ENCODE assay signal across 9 mouse cellular contexts in genomic region chr4:155812665-155813181, GRCm38 (mm10). TPM values are rescaled to one million over a fixed set of nuclear protein-coding genes. Genes with fewer than 3 reads are reported as not detected.
DNase-seq lines count a peak whose midpoint lies in the region; ATAC-seq and TF ChIP-seq lines count a peak whose summit lies in the region.
"Had no signal": no experiment of that assay in that cellular context is flagged by ENCODE, and none has a peak within 500 bp of the region (broad histone marks: within the 10 kb centered on the region; RNA-seq: fewer than 3 reads in every experiment).

No protein-coding gene starts in this region.

- H3K27me3 ChIP-seq in CH12.LX (replicated peaks) = no peaks in the 10 kb centered on the region
- H3K27me3 ChIP-seq in embryonic facial prominence, embryonic 11.5 days (ENCODE audit: control insufficient read depth, insufficient read depth, low read length) = no peaks in the 10 kb centered on the region
- no peaks in the 10 kb centered on the region for H3K27me3 ChIP-seq in hindbrain, embryonic 14.5 days (ENCODE audit: control insufficient read depth, insufficient read depth, low read length)
- H3K27me3 ChIP-seq in liver, embryonic 16.5 days (ENCODE audit: control insufficient read depth, insufficient read depth, low read depth, low read length) = no peaks in the 10 kb centered on the region
- H3K27me3 ChIP-seq: Patski had no signal

- peak; percentile 56 to 69 for DNase-seq in cerebellum, postnatal 10 days
- DNase-seq in cerebellum, adult 11-12 months = no peak
- peak; percentile 54 for DNase-seq in CH12.LX (ENCODE audit: extremely low read depth)
- peak; percentile 40 for DNase-seq in embryonic facial prominence, embryonic 11.5 days (ENCODE audit: low spot score)
- DNase-seq in hindbrain, embryonic 14.5 days (ENCODE audit: low spot score) = no peak
- peak; percentile 61 for DNase-seq in retina, embryonic 14.5 days (ENCODE audit: low spot score)
- DNase-seq in cerebellum, adult 9-11 months = no peak

- peak overlapping the region; percentile 82 to 100 (median 98) for H3K4me3 ChIP-seq in CH12.LX (replicated peaks in 1 of 3; ENCODE audit: low read depth in 2 of 3, low read length in 2 of 3, poor library complexity in 1 of 3)
- peak overlapping the region; percentile 99 for H3K4me3 ChIP-seq in embryonic facial prominence, embryonic 11.5 days (ENCODE audit: low read depth, low read length)
- H3K4me3 ChIP-seq in hindbrain, embryonic 14.5 days (replicated peaks; ENCODE audit: low read length) = peak overlapping the region; percentile 100
- H3K4me3 ChIP-seq in liver, embryonic 16.5 days (ENCODE audit: low read depth, low read length) = peak overlapping the region; percentile 95

- TF ChIP-seq EP300 in CH12.LX (IDR thresholded peaks at IDR 0.05; ENCODE audit: low read length) = no peak

- peak overlapping the region; percentile 70 for H3K27ac ChIP-seq in CH12.LX (ENCODE audit: insufficient read depth, low read depth)
- H3K27ac ChIP-seq in embryonic facial prominence, embryonic 11.5 days (replicated peaks; ENCODE audit: low read depth, low read length) = peak overlapping the region; percentile 67
- peak overlapping the region; percentile 88 for H3K27ac ChIP-seq in hindbrain, embryonic 14.5 days
- H3K27ac ChIP-seq in liver, embryonic 16.5 days (ENCODE audit: low read length) = peak overlapping the region; percentile 88

- H3K36me3 ChIP-seq in CH12.LX (replicated peaks in 1 of 2; ENCODE audit: control insufficient read depth in 1 of 2, insufficient read depth in 1 of 2, low read length in 1 of 2) = peaks cover 70 to 76% of the 10 kb centered on the region in 2 experiments
- H3K36me3 ChIP-seq in embryonic facial prominence, embryonic 11.5 days (replicated peaks; ENCODE audit: control insufficient read depth, insufficient read depth, low read depth, low read length) = peaks cover 14% of the 10 kb centered on the region
- H3K36me3 ChIP-seq in hindbrain, embryonic 14.5 days (replicated peaks; ENCODE audit: control insufficient read depth, insufficient read depth) = peaks cover 77% of the 10 kb centered on the region
- peaks cover 54% of the 10 kb centered on the region for H3K36me3 ChIP-seq in liver, embryonic 16.5 days (ENCODE audit: control insufficient read depth, insufficient read depth)

- ATAC-seq in embryonic facial prominence, embryonic 11.5 days (replicated peaks; ENCODE audit: insufficient number of reproducible peaks, low FRiP score, low TSS enrichment, low read depth) = peak; percentile 44
- ATAC-seq in hindbrain, embryonic 14.5 days (ENCODE audit: low FRiP score) = peak; percentile 46; the same call in 1 of the 2 replicates
- ATAC-seq in liver, embryonic 16.5 days (ENCODE audit: low read depth) = peak; percentile 32

- H3K9me3 ChIP-seq in CH12.LX (replicated peaks; ENCODE audit: low read length) = no peaks in the 10 kb centered on the region
- H3K9me3 ChIP-seq in embryonic facial prominence, embryonic 11.5 days (replicated peaks; ENCODE audit: control insufficient read depth, low read length) = no peaks in the 10 kb centered on the region
- no peaks in the 10 kb centered on the region for H3K9me3 ChIP-seq in hindbrain, embryonic 14.5 days (ENCODE audit: control insufficient read depth, low read length)
- H3K9me3 ChIP-seq in liver, embryonic 16.5 days (replicated peaks; ENCODE audit: control insufficient read depth, low read length) = no peaks in the 10 kb centered on the region

- dilution Hi-C loops in CH12.LX (cut with MboI; ENCODE audit: extremely low pct_ligation_motif_present, extremely low pct_unique_long_range_greater_than_20kb, low sequenced_read_pairs) = no loop called here

- peak overlapping the region; percentile 99 for H3K9ac ChIP-seq in CH12.LX (ENCODE audit: insufficient read depth, low read depth)
- peak overlapping the region; percentile 99 for H3K9ac ChIP-seq in embryonic facial prominence, embryonic 11.5 days (replicated peaks; ENCODE audit: low read length)
- peak overlapping the region; percentile 98 for H3K9ac ChIP-seq in hindbrain, embryonic 14.5 days
- H3K9ac ChIP-seq in liver, embryonic 16.5 days (ENCODE audit: low read depth, low read length) = peak overlapping the region; percentile 98

- WGBS in embryonic facial prominence, embryonic 11.5 days = under 1% methylated on average over 49 of the region's 49 CpGs
- WGBS in hindbrain, embryonic 14.5 days = under 1% methylated on average over 41 of the region's 49 CpGs
- WGBS in liver, embryonic 16.5 days (ENCODE audit: insufficient replicate concordance) = under 1% methylated on average over 49 of the region's 49 CpGs

- no peak for TF ChIP-seq RAD21 in CH12.LX (IDR thresholded peaks at IDR 0.05; ENCODE audit: low read depth, low read length)

- H3K4me2 ChIP-seq in CH12.LX (ENCODE audit: insufficient read depth, low read depth, poor library complexity, severe bottlenecking) = peak overlapping the region; percentile 98; the same call in 1 of the 2 replicates
- peak overlapping the region; percentile 72 for H3K4me2 ChIP-seq in embryonic facial prominence, embryonic 11.5 days (ENCODE audit: low read depth, low read length)
- peak overlapping the region; percentile 91 for H3K4me2 ChIP-seq in hindbrain, embryonic 14.5 days (replicated peaks)
- H3K4me2 ChIP-seq in liver, embryonic 16.5 days (ENCODE audit: low read depth, low read length) = peak overlapping the region; percentile 82

- peaks cover 6 to 28% of the 10 kb centered on the region in 2 experiments for H3K4me1 ChIP-seq in CH12.LX (ENCODE audit: control insufficient read depth in 1 of 2, insufficient read depth in 2 of 2)
- no peaks in the 10 kb centered on the region; the same call in none of the 2 replicates for H3K4me1 ChIP-seq in embryonic facial prominence, embryonic 11.5 days (ENCODE audit: control insufficient read depth, insufficient read depth, low read length)
- H3K4me1 ChIP-seq in hindbrain, embryonic 14.5 days (replicated peaks; ENCODE audit: control insufficient read depth, insufficient read depth, low read length) = peaks cover 24% of the 10 kb centered on the region
- peaks cover 24% of the 10 kb centered on the region for H3K4me1 ChIP-seq in liver, embryonic 16.5 days (ENCODE audit: control insufficient read depth, low read depth, low read length)

- peaks cover 45% of the 10 kb centered on the region for H3K79me2 ChIP-seq in CH12.LX (replicated peaks; ENCODE audit: control insufficient read depth, extremely low read depth, insufficient read depth, poor library complexity, severe bottlenecking)

- in situ Hi-C loops in CH12.LX (cut with MboI; ENCODE audit: low pct_ligation_motif_present, low pct_unique_long_range_greater_than_20kb, low sequenced_read_pairs) = no loop called here

- no peak for TF ChIP-seq POLR2A in CH12.LX (IDR thresholded peaks at IDR 0.05; ENCODE audit: low read depth, low read length)

- TF ChIP-seq CTCF in CH12.LX (conservative IDR thresholded peaks at IDR 0.05 in 1 of 2, IDR thresholded peaks at IDR 0.05 in 1 of 2; ENCODE audit: low read depth in 2 of 2, low read length in 2 of 2) = no peak

TF ChIP-seq in CH12.LX, 34 proteins besides CTCF, POLR2A, EP300 and RAD21 (continues in another document):
- TF ChIP-seq BHLHE40 (IDR thresholded peaks at IDR 0.05; ENCODE audit: low read depth, low read length) (0 out of 2 replicates have a peak, but pooled peaks have one; percentile 6), ETS1 (conservative IDR thresholded peaks at IDR 0.05; ENCODE audit: low read depth, low read length) (no peak), NELFE (IDR thresholded peaks at IDR 0.05; ENCODE audit: low read depth, low read length) (no peak), MEF2A (IDR thresholded peaks at IDR 0.05; ENCODE audit: borderline replicate concordance, low read depth, low read length) (no peak; the same call in 1 of the 2 replicates)

RNA-seq across cellular contexts. Expression of gene Ccnl2, which starts 0.4 kb away (rescaled TPM):
- total RNA-seq in CH12.LX (2012; rRNA removed) = 63.0 and 63.7 TPM in 2 replicates
- total RNA-seq in CH12.LX (2014; rRNA removed) = 67.7 and 79.7 TPM in 2 replicates
- polyA plus RNA-seq in CH12.LX (2012; ENCODE audit: insufficient read length, low read depth) = 59.6 and 64.8 TPM in 2 replicates
- polyA plus RNA-seq in embryonic facial prominence, embryonic 11.5 days (2014; fragmentation: Nextera tagmentation; extraction: Ambion mirVana) = 170 and 173 TPM in 2 replicates
- 131 and 133 TPM in 2 replicates for polyA plus RNA-seq in hindbrain, embryonic 14.5 days (2014; fragmentation: Nextera tagmentation; extraction: Ambion mirVana)
- 69.7 and 79.8 TPM in 2 replicates for polyA plus RNA-seq in liver, embryonic 16.5 days (2015; fragmentation: Nextera tagmentation; extraction: Ambion mirVana)

RNA-seq across cellular contexts. Expression of gene Mrpl20, which starts 10.0 kb away (rescaled TPM):
- total RNA-seq in CH12.LX (2012; rRNA removed) = 146 and 238 TPM in 2 replicates
- 230 and 244 TPM in 2 replicates for total RNA-seq in CH12.LX (2014; rRNA removed)
- polyA plus RNA-seq in CH12.LX (2012; ENCODE audit: insufficient read length, low read depth) = 193 and 212 TPM in 2 replicates
- polyA plus RNA-seq in embryonic facial prominence, embryonic 11.5 days (2014; fragmentation: Nextera tagmentation; extraction: Ambion mirVana) = 250 and 256 TPM in 2 replicates
- polyA plus RNA-seq in hindbrain, embryonic 14.5 days (2014; fragmentation: Nextera tagmentation; extraction: Ambion mirVana) = 265 and 267 TPM in 2 replicates
- polyA plus RNA-seq in liver, embryonic 16.5 days (2015; fragmentation: Nextera tagmentation; extraction: Ambion mirVana) = 115 and 133 TPM in 2 replicates

RNA-seq across cellular contexts. Expression of gene Aurkaip1, which starts 18.3 kb away (rescaled TPM):
- total RNA-seq in CH12.LX (2012; rRNA removed) (142 and 149 TPM in 2 replicates), CH12.LX (2014; rRNA removed) (162 and 182 TPM in 2 replicates)
- polyA plus RNA-seq in CH12.LX (2012; ENCODE audit: insufficient read length, low read depth) = 138 and 141 TPM in 2 replicates
- 121 and 123 TPM in 2 replicates for polyA plus RNA-seq in embryonic facial prominence, embryonic 11.5 days (2014; fragmentation: Nextera tagmentation; extraction: Ambion mirVana)
- polyA plus RNA-seq in hindbrain, embryonic 14.5 days (2014; fragmentation: Nextera tagmentation; extraction: Ambion mirVana) = 114 and 126 TPM in 2 replicates
- polyA plus RNA-seq in liver, embryonic 16.5 days (2015; fragmentation: Nextera tagmentation; extraction: Ambion mirVana) = 91.8 and 99.9 TPM in 2 replicates

RNA-seq across cellular contexts. Expression of gene Ankrd65, which starts 22.5 kb away (rescaled TPM):
- total RNA-seq in CH12.LX (2012; rRNA removed) (not detected in 2 replicates), CH12.LX (2014; rRNA removed) (not detected in 2 replicates)
- not detected in 2 replicates for polyA plus RNA-seq in CH12.LX (2012; ENCODE audit: insufficient read length, low read depth)
- not detected in 2 replicates for polyA plus RNA-seq in embryonic facial prominence, embryonic 11.5 days (2014; fragmentation: Nextera tagmentation; extraction: Ambion mirVana)
- polyA plus RNA-seq in hindbrain, embryonic 14.5 days (2014; fragmentation: Nextera tagmentation; extraction: Ambion mirVana) = not detected in 2 replicates
- polyA plus RNA-seq in liver, embryonic 16.5 days (2015; fragmentation: Nextera tagmentation; extraction: Ambion mirVana) = 0.08 TPM in 1 of 2 replicates, not detected in the other
- polyA plus RNA-seq: Patski had no signal

RNA-seq across cellular contexts. Expression of gene Mxra8, which starts 26.8 kb away (rescaled TPM):
- 17.2 and 24.0 TPM in 2 replicates for total RNA-seq in CH12.LX (2012; rRNA removed)
- total RNA-seq in CH12.LX (2014; rRNA removed) = 8.8 and 10.8 TPM in 2 replicates
- polyA plus RNA-seq in CH12.LX (2012; ENCODE audit: insufficient read length, low read depth) = 10.8 and 12.4 TPM in 2 replicates
- polyA plus RNA-seq in embryonic facial prominence, embryonic 11.5 days (2014; fragmentation: Nextera tagmentation; extraction: Ambion mirVana) = 34.4 and 38.2 TPM in 2 replicates
- polyA plus RNA-seq in hindbrain, embryonic 14.5 days (2014; fragmentation: Nextera tagmentation; extraction: Ambion mirVana) = 24.5 and 25.8 TPM in 2 replicates
- 8.2 and 10.2 TPM in 2 replicates for polyA plus RNA-seq in liver, embryonic 16.5 days (2015; fragmentation: Nextera tagmentation; extraction: Ambion mirVana)

Comparison
In these comparisons a context has a peak if more than half of its experiments do, and no peak if none do; other contexts are left out.
1. DNase-seq: peak in cerebellum, postnatal 10 days (2 of 2), CH12.LX (single experiment), embryonic facial prominence, embryonic 11.5 days (single experiment) and retina, embryonic 14.5 days (single experiment); none in cerebellum, adult 11-12 months (single experiment), hindbrain, embryonic 14.5 days (single experiment) and cerebellum, adult 9-11 months (single experiment).
2. Peak in every context shown above with its lines, with median percentiles within 50 percentile points of each other: H3K27ac ChIP-seq, H3K4me2 ChIP-seq, H3K4me3 ChIP-seq, H3K9ac ChIP-seq and ATAC-seq.